Mouse (Mus musculus) frontal cortex, postnatal 36 days (tissue): Measurements from ENCODE around the gene Ank3.

ENCODE experiments used
- DNase-seq, 2 experiments: peaks; one replicate each; pipeline ENCODE4 v3.0.0; 2022; ENCODE audit warnings: low spot score in 2 of 2

Gene Ank3

GRCm38 (mm10) chr10:69535931-69536200 is 137.3 kb downstream of the Ank3 start:
- DNase-seq, result no peak

- DNase-seq, result no peak
Observed at GRCm38 (mm10) chr10:69536372-69537075, 138.0 kb downstream of the Ank3 start.

GRCm38 (mm10) chr10:69538236-69538635 is 139.7 kb downstream of the Ank3 start:
- no peak for DNase-seq

- DNase-seq, result no peak
Observed at GRCm38 (mm10) chr10:69542439-69542838, 143.9 kb downstream of the Ank3 start.

- DNase-seq, result no peak
Observed at GRCm38 (mm10) chr10:69543876-69544620, 145.5 kb downstream of the Ank3 start.

- DNase-seq, result no peak
Observed at GRCm38 (mm10) chr10:69544653-69545052, 146.1 kb downstream of the Ank3 start.

- no peak for DNase-seq
Observed at GRCm38 (mm10) chr10:69545936-69546335, 147.4 kb downstream of the Ank3 start.

GRCm38 (mm10) chr10:69546643-69547042 is 148.1 kb downstream of the Ank3 start:
- DNase-seq, result no peak

GRCm38 (mm10) chr10:69548771-69549170 is 150.2 kb downstream of the Ank3 start:
- DNase-seq, result no peak

- no peak for DNase-seq
Observed at GRCm38 (mm10) chr10:69549221-69549620, 150.6 kb downstream of the Ank3 start.

- no peak for DNase-seq
Observed at GRCm38 (mm10) chr10:69550824-69551223, 152.3 kb downstream of the Ank3 start.

GRCm38 (mm10) chr10:69553091-69553490 is 154.5 kb downstream of the Ank3 start:
- DNase-seq, result no peak

- DNase-seq, result no peak
Observed at GRCm38 (mm10) chr10:69555592-69555991, 157.0 kb downstream of the Ank3 start.

GRCm38 (mm10) chr10:69556278-69556677 is 157.7 kb downstream of the Ank3 start:
- peak in 1 of 2 experiments; percentile 57 for DNase-seq

- DNase-seq, result no peak
Observed at GRCm38 (mm10) chr10:69560237-69560636, 161.7 kb downstream of the Ank3 start.

GRCm38 (mm10) chr10:69562931-69563330 is 164.4 kb downstream of the Ank3 start:
- no peak for DNase-seq

GRCm38 (mm10) chr10:69565052-69565451 is 166.5 kb downstream of the Ank3 start:
- no peak for DNase-seq

GRCm38 (mm10) chr10:69568976-69569375 is 170.4 kb downstream of the Ank3 start:
- DNase-seq, result no peak

- no peak for DNase-seq
Observed at GRCm38 (mm10) chr10:69569740-69570139, 171.2 kb downstream of the Ank3 start.

GRCm38 (mm10) chr10:69570466-69571288 is 172.1 kb downstream of the Ank3 start:
- no peak for DNase-seq

- DNase-seq, result no peak
Observed at GRCm38 (mm10) chr10:69571422-69571821, 172.8 kb downstream of the Ank3 start.

- no peak for DNase-seq
Observed at GRCm38 (mm10) chr10:69571972-69572371, 173.4 kb downstream of the Ank3 start.

GRCm38 (mm10) chr10:69573054-69573453 is 174.5 kb downstream of the Ank3 start:
- DNase-seq, result no peak
